Mouse (Mus musculus): Measurements from ENCODE around the gene Zfp626. TPM values are rescaled to one million over a fixed set of nuclear protein-coding genes. Genes with fewer than 3 reads are reported as not detected.

Gene Zfp626
- polyA plus RNA-seq, 1 experiment from 2014 or later, result 2.5 TPM

Other genes starting within 250 kb of the Zfp626 start
- 74.8 and 78.2 TPM in 2 replicates for gene Akt2, start 215.6 kb upstream of the Zfp626 start, polyA plus RNA-seq (2016; fragmentation: Nextera tagmentation; extraction: Ambion mirVana)
- gene Ttc9b, start 153.3 kb upstream of the Zfp626 start, polyA plus RNA-seq (2016; fragmentation: Nextera tagmentation; extraction: Ambion mirVana), result 25.1 and 26.2 TPM in 2 replicates
- 21.1 and 22.2 TPM in 2 replicates for gene Map3k10, start 132.6 kb upstream of the Zfp626 start, polyA plus RNA-seq (2016; fragmentation: Nextera tagmentation; extraction: Ambion mirVana)
- 7.0 and 7.8 TPM in 2 replicates for gene Zfp607b, start 117.9 kb upstream of the Zfp626 start, polyA plus RNA-seq (2016; fragmentation: Nextera tagmentation; extraction: Ambion mirVana)
- 97.2 and 102 TPM in 2 replicates for gene Zfp60, start 75.8 kb upstream of the Zfp626 start, polyA plus RNA-seq (2016; fragmentation: Nextera tagmentation; extraction: Ambion mirVana)
- gene Zfp59, start 31.4 kb downstream of the Zfp626 start, polyA plus RNA-seq (2016; fragmentation: Nextera tagmentation; extraction: Ambion mirVana), result 9.3 and 10.5 TPM in 2 replicates
- gene Zfp607a, start 50.3 kb downstream of the Zfp626 start, polyA plus RNA-seq (2016; fragmentation: Nextera tagmentation; extraction: Ambion mirVana), result 2.0 and 2.4 TPM in 2 replicates
- 15.8 and 16.1 TPM in 2 replicates for gene Zfp974, start 122.3 kb downstream of the Zfp626 start, polyA plus RNA-seq (2016; fragmentation: Nextera tagmentation; extraction: Ambion mirVana)
- gene Zfp780b, start 172.0 kb downstream of the Zfp626 start, polyA plus RNA-seq (2016; fragmentation: Nextera tagmentation; extraction: Ambion mirVana), result 26.3 and 27.5 TPM in 2 replicates
- gene Zfp850, start 206.9 kb downstream of the Zfp626 start, polyA plus RNA-seq (2016; fragmentation: Nextera tagmentation; extraction: Ambion mirVana), result 6.0 and 6.6 TPM in 2 replicates
- 331 and 338 TPM in 2 replicates for gene Psmc4, start 242.9 kb downstream of the Zfp626 start, polyA plus RNA-seq (2016; fragmentation: Nextera tagmentation; extraction: Ambion mirVana)